Mouse (Mus musculus): ENCODE data around the gene Acads.
"Not testable (repeated sequence)": the region's sequence is repeated elsewhere in the genome, so short reads cannot be mapped to it uniquely, and the experiment has no call there.

Gene Acads

GRCm38 (mm10) chr5:115124690-115125089 lies 5.5 kb upstream of the Acads start:
- DNase-seq (ENCODE audit: low read depth, low spot score), result no peak

GRCm38 (mm10) chr5:115120978-115121377 lies 1.8 kb upstream of the Acads start:
- DNase-seq (ENCODE audit: low read depth, low spot score), result no peak

GRCm38 (mm10) chr5:115117467-115117866 lies 1.7 kb downstream of the Acads start:
- no peak for DNase-seq (ENCODE audit: low read depth, low spot score)

GRCm38 (mm10) chr5:115116426-115116825 lies 2.7 kb downstream of the Acads start:
- no peak for DNase-seq (ENCODE audit: low read depth, low spot score)

DNA sequence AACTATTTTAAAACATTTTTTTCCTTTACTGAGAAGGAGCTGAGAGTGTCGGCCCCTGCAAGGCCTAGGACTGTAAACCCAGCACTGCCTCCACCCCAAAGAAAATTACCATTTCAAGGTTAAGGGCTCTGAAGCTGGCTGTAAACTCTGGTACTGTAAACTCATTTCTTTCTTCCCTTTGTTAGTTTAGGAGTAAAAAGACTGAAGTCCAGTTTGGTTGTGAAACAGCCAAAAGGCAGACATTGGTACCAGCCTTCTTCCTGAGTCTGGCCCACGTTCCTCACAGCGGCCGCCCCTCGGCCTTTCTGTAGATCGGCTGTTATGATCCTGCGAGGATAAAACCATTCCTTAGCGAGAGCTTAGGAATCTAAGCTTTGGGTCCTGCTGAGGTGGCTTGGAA lies 4.6 kb downstream of the Acads start:
- no peak for DNase-seq (ENCODE audit: low read depth, low spot score)

DNA sequence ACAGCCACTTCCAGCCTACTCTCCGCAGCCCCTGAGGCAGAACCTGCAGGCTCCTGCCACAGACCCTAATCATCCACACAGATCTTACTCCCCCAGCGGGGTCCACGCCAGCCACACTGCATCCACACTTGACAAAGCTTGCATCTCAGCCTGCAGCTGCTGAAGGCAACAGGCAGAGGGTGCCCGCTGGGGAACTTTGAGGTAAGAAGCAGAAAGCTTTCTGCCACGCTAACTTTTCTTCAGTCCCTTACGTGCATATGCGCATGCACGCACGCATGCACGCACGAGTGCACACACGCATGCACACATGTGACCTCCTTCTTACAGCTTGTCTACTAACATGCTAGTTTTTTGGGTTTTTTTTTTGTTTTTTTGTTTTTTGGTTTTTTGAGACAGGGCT lies 5.9 kb downstream of the Acads start:
- DNase-seq (ENCODE audit: low read depth, low spot score), result no peak

DNA sequence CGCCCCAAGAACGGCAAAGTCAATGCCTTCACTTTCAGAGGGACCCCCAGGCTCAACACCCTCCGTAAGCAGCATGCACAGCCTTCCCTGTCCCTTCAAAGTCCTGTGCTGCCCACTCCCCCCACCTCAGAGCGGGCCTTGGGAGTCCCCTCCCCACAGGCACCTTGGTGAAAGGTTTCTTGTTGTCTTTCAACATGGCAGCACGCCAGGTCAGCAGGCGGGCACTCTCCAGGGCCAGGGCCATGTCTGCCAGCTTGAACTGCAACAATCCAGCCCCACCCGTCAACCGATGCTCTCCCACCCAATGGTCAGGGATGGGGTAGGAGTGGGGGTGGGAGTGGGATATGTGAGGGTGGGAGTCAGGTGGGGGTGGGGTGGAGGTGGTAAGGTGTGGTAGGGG lies 8.0 kb downstream of the Acads start:
- DNase-seq (ENCODE audit: low read depth, low spot score), result no peak

GRCm38 (mm10) chr5:115103253-115103652 lies 15.9 kb downstream of the Acads start:
- not testable (repeated sequence) for DNase-seq (ENCODE audit: low read depth, low spot score)

DNA sequence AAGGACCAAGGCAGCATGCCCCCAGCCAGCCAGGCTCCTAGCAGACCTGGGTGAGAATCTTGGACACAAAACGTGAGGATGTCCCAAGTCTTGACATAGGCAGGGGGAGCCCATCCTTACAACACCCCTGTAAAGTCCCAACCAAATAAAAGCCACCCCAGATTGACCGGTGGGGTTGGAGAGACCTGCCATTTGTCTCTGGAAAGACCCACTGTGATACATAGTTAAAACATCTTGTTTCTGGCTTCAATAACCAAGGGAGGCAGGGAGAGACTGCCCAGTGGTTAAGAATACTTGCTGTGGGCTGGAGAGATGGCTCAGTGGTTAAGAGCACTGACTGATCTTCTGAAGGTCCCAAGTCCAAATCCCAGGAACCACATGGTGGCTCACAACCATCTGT lies 16.9 kb downstream of the Acads start:
- no peak for DNase-seq (ENCODE audit: low read depth, low spot score)

- DNase-seq (ENCODE audit: low read depth, low spot score), result no peak
Observed at GRCm38 (mm10) chr5:115100473-115100872, 18.7 kb downstream of the Acads start.

GRCm38 (mm10) chr5:115099991-115100390 lies 19.2 kb downstream of the Acads start:
- no peak for DNase-seq (ENCODE audit: low read depth, low spot score)

GRCm38 (mm10) chr5:115099530-115099929 lies 19.6 kb downstream of the Acads start:
- no peak for DNase-seq (ENCODE audit: low read depth, low spot score)

DNA sequence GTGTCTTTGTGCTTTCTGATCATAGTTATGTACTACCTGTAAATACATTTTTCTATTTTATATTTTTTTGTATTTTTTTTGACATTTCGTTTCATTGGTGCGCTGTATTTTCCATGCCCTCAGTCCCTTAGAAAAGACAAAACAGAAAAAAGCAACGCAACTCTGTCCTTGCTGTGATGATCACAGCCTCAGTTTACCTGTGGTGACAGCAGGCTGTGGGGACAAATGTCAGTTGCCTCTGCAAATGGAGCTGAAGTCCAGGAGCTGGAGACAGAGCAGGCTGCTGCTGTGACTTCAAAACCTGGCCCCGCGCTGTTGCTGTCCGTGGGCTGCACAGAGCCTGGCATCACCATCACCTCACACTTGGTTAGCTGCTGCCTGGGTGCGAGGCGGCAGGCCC lies 21.0 kb downstream of the Acads start, which contains the start of gene Gm10401:
Gene Gm10401, minus strand, starts transcription at position 101 of the 400 bp plus-strand sequence.
- DNase-seq (ENCODE audit: low read depth, low spot score), result no peak

GRCm38 (mm10) chr5:115091776-115092175 lies 27.4 kb downstream of the Acads start:
- no peak for DNase-seq (ENCODE audit: low read depth, low spot score)

DNA sequence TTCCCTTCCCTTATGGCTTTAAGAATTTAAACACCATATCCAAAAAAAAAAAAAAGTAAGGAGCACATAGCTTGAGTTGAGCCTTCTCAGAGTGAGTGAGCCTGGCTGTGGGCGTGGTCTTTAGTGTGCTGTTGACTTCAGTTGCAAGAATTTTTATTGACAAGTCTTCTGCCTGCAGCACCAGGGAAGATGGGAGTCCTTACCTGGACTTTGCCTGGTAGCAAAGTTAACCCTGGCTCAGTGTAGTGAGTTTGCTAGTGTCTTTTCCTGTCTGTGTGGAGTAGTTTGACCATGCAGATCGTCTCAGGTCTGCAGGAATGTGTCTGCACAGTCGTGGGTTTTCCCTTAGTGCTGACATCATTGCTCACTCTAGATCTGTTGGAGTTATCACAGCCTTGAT lies 28.1 kb downstream of the Acads start:
- DNase-seq (ENCODE audit: low read depth, low spot score), result no peak

DNA sequence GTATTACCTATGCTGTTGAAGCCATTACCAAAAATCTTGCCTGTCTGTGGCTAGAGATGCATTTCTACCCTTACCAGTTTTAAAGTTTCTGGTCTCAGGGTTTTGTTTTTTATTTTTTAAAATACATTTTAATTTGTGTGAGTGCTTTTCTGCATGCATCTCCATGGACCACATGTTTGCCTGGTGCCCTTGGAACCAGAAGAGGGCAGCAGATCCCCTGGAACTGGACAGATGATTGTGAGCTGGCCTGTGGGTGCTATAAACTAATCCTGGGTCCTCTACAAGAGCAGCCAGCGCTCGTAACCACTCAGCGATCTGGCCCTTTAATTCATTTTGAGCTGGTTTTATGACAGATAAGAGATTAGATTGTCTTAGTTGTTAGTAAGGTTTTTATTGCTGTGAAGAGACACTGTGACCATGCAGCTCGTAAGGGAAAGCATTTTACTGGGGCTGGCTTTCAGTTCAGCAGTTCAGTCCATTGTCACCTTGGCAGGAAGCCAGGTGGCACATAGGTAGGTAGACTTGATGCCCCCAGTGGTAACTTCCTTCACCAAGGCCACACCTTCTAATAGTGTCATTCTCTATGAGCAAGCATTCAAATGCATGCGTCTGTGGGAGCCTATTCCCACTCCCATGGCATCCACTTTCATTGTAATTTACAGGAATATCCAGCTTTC lies 29.4 kb downstream of the Acads start:
- no peak for DNase-seq (ENCODE audit: low read depth, low spot score)

DNA sequence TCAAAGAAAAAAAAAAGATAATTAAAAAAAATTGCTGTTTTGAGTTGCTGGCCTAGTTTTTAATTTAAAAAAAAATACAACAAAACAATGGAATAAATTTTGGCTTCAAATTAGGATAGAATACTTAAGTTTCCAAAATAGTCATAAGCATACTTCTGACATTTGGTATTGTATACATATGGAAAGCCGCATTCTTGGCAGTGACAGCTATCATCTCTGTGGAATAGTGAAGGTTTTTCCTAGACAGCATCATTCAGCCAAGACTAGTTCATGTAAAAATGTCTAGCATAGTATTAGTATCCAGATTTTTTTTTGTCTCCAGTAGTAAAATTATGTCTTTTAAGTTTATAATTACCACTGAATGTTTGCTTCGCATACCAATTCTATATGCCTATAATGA lies 33.5 kb downstream of the Acads start:
- DNase-seq (ENCODE audit: low read depth, low spot score), result peak; percentile 32

DNA sequence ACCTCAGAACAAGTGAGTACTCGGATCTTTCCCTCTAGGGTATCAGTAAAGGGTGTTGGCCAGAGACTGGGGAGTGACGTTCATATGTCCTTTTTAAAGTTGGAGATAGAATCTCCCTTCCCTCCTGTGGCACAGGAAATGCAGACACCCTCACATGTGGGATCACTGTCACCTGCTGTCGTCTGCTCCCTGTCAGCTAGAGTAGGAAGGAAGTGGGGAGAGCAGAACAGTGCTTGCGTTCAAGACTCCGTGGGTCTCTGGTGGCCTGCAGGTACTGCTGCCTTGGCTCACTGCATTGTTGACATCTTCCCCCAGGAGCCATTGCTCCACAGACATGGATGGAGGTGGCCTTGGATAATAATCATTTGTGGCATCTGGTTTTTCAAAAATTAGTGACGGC lies 35.7 kb downstream of the Acads start:
- no peak for DNase-seq (ENCODE audit: low read depth, low spot score)

- no peak for DNase-seq (ENCODE audit: low read depth, low spot score)
Observed at GRCm38 (mm10) chr5:115081636-115082035, 37.5 kb downstream of the Acads start.

DNA sequence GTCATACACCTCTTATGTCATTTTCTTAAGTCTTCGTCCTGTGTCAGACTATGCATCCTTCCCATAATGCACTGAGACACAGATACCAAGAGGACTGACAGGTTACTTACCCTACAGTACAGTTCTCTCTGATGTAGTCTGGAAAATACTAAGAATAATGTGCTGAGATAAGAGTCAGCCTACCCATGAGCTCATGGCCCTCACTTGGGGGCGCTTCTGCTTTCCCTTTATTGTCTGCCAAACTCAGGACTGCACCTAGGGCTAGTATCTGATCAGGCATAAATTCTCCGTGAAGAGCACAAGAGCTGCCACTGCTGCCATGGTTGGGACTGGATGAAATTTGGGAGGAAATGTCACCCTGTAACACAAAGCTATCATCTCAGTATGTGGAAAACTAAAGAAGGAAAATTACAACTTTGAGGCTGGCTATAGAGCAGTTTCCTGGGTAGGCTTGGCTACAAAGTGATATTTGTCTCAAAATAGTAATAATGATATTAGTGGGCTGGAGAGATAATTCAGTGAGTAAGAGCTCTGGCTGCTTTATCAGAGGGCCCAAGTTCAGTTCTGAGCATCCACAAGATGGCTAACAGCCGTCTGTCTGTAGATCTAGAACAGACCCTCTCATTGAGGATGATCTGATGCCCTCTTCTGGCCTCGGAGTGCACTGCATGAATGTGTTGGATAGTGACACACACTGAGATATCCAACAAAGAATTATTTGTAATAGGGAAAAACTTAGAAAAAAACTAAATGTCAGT lies 42.8 kb downstream of the Acads start:
- DNase-seq (ENCODE audit: low read depth, low spot score), result no peak

DNA sequence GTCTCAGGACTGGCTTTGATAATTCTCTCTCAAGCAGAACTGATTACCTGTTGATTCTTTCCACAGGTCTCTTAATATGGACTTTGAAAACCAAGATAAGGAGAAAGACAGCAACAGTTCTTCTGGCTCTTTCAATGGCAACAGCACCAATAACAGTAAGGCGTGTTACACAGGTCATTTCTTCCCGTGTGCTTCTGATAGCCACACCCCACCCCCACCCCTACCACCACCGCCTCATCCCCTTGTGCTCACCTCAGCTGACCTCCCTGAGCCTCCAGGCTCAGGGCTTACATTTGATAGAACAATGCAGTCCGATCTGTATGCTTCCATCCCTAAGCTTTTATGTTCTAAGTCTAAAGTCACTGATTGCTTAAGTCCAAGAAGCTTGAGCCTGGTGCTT lies 44.4 kb downstream of the Acads start:
- DNase-seq (ENCODE audit: low read depth, low spot score), result no peak

DNA sequence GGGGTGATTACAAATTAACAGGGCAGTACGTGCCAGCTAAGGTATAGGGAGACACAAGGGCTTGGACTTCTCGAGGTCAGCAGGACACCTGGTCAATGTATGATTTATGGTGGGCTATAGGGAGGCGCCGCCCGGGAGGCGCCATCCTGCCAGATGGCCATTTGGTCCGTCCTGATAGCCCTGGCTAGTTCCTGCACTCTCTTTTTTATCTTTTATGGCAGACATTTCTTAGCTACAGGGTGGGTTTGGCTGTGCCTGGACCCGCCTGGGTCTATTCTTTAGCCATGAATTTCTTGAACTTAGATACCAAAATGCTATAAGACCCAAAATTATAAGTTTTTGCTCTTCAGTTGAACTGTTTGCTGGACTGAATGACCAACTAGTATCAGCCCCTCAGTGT lies 45.8 kb downstream of the Acads start:
- DNase-seq (ENCODE audit: low read depth, low spot score), result not testable (repeated sequence)

DNA sequence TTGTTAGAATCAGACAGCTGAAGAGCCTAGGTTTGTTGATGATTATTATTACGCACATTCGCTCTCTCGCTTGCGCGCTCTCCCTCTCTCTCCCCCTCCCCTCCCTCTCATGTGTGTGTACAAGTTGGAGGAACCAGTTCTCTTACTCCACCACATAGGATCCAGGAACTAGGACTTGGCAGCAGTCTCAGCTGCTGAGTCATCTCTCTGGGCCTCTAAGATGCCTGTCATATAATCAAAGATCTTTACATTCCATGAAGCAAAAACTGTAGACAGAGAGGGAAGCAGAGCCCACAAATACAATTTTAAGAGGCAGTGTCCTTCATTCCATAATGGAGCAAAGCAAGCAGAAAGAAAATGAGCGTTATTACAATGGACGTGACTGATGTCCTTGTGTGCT lies 47.0 kb downstream of the Acads start:
- DNase-seq (ENCODE audit: low read depth, low spot score), result no peak

All from brain, embryonic 18.5 days (tissue).